Mouse (Mus musculus): ENCODE data around the gene Syne4. TPM values are rescaled to one million over a fixed set of nuclear protein-coding genes. Genes with fewer than 3 reads are reported as not detected.

Gene Syne4
- total RNA-seq, 2 experiments from 2014 or later, result 10.5 to 10.9 TPM

GRCm38 (mm10) chr7:30295103-30295502, 19.5 kb upstream of the Syne4 start:
- peak in 1 of 2 experiments; percentile 53 for DNase-seq (ENCODE audit: low spot score in 2 of 2)

DNA sequence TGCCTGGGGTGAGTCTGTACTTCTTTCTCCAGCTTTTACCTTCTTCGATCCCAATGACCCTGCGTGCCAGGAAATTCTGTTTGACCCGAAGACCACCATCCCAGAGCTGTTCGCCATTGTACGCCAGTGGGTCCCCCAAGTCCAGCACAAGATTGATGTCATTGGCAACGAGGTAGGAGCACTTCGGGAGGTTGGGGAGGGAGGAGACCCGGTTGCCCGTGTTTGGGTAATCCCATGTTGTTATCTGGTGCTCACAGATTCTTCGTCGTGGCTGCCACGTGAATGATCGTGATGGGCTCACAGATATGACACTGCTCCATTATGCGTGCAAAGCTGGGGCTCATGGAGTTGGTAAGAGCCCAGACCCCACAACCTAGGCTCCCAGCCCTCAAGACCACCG, 17.8 kb upstream of the Syne4 start:
- no peak for DNase-seq (ENCODE audit: low spot score in 2 of 2)

DNA sequence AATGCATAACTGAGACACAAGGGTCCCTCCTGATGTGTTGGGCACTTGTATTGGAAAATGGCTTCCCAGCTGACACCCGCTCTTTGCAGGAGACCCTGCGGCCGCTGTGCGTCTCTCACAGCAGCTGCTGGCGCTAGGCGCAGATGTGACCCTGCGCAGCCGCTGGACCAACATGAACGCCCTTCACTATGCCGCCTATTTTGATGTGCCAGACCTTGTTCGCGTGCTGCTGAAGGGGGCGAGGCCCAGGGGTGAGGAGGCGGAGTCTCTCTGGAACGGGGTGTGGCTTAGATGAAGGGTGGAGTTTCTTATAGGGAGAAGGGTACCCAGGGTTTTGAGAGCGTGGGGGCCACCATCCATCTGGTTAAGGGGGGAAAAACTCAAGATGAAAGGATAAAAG, 17.3 kb upstream of the Syne4 start:
- no peak for DNase-seq (ENCODE audit: low spot score in 2 of 2)

- no peak for DNase-seq (ENCODE audit: low spot score in 2 of 2)
These were observed 13.7 kb upstream of the Syne4 start for GRCm38 (mm10) chr7:30300914-30301313.

GRCm38 (mm10) chr7:30306083-30306779, 8.4 kb upstream of the Syne4 start:
- DNase-seq (ENCODE audit: low spot score in 2 of 2), result no peak

DNA sequence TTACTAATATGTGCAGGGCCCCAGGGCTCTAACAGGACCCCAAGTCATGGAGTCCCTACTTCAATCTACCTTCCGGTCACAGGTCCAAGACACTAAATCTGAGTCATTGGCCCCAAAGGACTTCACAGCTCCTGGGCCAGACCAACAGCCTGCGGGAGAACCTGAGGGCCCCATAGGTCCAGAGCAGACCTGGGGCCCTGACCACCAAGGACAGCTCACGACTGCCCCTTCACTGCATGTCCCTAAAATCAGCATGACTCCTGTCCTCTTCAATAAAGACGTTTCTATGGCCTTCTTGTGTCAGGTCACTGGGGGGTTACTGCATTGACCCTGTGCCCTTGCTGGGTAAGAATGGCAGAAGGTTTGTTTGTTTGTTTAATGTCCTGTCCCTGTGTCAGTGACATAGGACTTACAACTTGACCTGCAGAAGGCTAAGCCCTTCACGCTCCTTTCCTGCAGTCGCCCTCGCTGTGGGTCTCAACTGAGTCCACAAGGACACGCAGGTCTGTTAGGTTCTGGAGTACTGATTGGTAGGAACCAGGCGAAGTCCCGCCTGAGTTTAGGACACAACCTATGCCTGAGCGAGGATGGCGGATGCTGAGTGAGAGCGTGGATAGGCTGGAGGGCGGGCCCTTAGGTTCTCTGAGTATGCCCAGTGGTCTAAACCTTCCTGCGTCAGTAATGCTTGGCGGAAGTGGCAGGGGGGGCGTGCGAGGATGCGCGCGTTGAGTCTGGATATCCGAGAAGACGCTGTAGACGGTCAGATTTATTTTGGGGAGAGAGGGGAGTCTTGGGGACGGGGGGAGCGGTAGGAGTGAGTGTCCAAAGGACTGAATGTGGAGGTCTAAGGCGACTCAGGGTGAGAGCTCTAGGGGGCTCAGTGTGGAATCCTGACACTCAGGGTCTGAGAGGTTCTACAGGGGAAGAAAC, 6.3 kb upstream of the Syne4 start, which contains the start of gene Alkbh6:
Gene Alkbh6 (plus strand): TSS at position 642 of the 930 bp plus-strand sequence.
- DNase-seq (ENCODE audit: low spot score in 2 of 2), result peak; percentile 96 to 97

DNA sequence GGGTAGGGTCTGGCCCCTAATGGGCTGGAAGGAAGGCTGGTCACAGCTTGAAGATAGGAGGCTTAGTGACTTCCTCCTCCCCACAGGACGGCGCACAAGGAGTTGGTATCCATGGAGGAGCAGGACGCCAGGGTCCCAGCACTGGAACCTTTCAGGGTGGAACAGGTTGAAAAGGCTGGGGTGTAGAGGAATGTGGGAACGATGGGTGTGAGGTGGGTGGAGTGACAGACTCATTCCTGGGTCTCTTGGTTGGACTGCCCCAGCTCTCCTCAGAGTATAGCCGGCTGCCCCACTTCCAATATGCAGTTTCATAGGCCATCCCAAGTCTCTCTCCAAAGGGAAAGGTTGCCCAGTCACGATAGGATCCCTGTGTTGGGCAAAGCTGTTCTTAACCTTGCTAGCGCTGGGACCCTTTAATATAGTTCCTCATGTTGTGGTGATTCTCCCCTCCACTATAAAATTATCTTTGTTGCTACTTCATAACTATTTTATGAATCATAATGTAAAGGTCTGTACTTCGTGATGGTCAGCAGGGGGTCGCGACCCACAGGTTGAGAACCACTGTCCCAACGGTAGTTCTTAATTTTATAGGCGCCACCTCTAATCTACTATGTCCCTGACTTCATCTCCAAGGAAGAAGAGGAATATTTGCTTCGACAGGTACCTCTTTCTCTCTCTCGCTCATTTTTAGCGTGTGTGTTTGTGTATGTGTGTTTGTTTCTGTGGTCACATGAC, 5.0 kb upstream of the Syne4 start:
- no peak for DNase-seq (ENCODE audit: low spot score in 2 of 2)

DNA sequence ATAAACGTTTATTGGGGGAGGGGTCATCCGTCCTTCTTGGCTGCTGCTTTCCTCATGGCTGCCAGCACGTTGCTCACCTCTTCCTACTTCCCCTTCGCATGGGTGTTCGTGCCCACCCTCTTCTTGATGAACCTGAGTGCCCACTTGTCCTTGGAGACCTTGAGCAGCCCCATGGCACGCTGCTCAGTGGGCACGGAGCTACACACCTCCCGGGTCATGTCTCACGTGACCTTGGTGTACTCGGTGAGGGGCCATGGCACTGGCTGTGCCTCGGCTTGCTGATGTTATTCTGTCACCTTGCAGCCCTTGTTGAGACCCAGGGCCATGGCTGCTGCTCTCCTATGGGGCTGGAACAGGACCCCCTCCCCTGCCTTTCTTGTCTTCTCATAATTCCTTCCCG, 4.5 kb upstream of the Syne4 start:
- DNase-seq (ENCODE audit: low spot score in 2 of 2), result no peak

GRCm38 (mm10) chr7:30313666-30314320, 814 bp upstream of the Syne4 start:
- DNase-seq (ENCODE audit: low spot score in 2 of 2), result no peak

GRCm38 (mm10) chr7:30315559-30316529, 1.2 kb downstream of the Syne4 start:
- no peak for DNase-seq (ENCODE audit: low spot score in 2 of 2)

DNA sequence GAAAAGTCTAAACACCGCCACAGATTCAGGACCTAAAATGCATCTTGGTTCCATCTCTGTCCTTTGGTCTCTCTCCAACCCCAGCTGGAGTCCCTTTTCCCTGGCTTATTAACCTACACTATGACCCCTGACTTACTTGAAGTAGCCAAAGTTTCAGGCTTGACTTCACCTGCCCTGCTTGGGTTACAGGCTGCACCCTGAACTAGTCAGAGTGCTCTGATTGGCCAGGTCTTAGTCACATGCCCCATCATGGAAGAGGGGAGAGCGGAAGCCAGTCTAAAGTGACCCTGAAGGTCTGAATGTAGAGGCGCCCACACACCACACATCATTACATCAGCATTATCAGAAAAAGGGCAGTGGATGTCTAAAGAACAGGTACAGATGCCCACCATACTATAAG, 3.5 kb downstream of the Syne4 start:
- DNase-seq (ENCODE audit: low spot score in 2 of 2), result no peak

DNA sequence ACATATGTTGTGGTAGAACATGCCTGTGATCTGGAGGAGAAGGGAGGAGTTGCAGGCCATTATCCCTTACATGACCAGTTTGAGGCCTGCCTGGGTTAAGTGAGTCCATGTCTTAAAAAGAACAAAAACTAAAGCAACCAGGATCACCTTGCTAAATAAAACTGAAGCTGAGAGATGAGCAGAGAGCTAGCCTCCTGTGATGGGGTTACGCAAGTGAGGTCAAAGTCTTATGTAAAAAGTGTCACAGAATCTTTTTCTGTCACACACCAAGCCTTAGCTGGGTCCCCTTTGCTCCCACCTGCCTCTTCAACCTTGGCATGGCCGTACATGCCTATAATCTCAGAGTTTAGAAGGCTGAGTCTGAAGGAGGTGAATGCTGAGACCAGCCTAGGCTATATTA, 6.3 kb downstream of the Syne4 start:
- no peak for DNase-seq (ENCODE audit: low spot score in 2 of 2)

GRCm38 (mm10) chr7:30321539-30322284, 7.1 kb downstream of the Syne4 start, which contains the start of gene E130208F15Rik:
Gene E130208F15Rik, plus strand, starts transcription at chr7:30321740.
- DNase-seq (ENCODE audit: low spot score in 2 of 2), result peak; percentile 50 to 76

DNA sequence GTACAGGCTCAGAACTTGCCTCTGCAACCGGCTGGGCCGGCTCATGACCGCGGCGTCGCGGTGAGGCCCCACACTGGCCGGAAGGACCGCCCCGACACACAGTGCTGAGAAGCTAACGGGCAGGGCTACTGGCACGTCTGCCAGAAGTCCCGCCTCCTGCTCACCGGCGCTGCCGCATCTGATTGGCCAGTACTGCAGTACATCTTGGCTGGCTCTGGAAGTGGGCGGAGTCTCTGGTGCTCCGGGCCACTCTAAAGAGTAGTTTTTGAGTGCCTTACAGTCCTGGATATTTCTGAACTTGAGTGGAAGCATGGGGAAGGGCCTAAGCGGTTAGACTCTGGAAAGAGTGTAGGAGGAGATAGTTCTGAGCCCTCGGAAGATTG, 7.7 kb downstream of the Syne4 start:
- DNase-seq (ENCODE audit: low spot score in 2 of 2), result peak; percentile 94 to 98

DNA sequence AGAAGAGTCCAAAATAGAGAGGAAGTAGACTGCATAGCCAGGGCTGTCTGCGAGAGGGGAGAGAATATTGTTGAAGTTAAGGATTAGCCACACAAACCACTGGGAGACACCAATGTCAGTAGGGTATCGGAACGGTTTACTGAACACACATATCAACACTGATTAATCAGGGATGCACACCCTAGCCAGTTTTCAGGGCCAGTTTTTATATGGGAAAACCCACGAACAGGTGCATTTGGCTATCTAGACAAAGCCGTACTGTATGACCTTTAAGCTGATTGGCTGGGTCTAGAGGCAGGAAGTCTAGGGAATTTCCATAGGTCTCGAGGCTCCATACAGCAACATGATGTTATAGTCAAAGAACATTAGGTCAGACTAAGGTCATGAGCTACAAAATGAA, 8.3 kb downstream of the Syne4 start:
- DNase-seq (ENCODE audit: low spot score in 2 of 2), result no peak

DNA sequence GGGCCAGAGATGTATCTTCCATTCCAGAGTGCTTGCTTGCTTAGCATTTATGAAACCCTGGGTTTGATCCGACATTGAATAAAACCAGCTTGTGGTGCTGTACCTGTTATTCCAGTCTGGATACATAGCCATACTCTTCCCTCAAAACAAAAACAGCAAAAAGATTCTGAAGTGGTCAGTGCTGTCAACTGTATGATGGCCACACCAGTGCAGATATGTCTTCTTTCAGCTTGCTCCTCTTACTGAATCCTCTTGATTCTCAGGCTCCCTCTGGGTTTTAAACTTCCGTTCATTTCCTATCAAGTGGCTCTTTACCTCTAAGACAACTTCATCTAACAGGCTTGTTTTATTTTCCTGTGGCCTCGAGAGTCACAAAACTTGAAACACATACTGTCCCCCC, 9.2 kb downstream of the Syne4 start, which contains the start of gene Sdhaf1:
Gene Sdhaf1 (minus strand): TSS at position 101 of the 400 bp plus-strand sequence.
- no peak for DNase-seq (ENCODE audit: low spot score in 2 of 2)

DNA sequence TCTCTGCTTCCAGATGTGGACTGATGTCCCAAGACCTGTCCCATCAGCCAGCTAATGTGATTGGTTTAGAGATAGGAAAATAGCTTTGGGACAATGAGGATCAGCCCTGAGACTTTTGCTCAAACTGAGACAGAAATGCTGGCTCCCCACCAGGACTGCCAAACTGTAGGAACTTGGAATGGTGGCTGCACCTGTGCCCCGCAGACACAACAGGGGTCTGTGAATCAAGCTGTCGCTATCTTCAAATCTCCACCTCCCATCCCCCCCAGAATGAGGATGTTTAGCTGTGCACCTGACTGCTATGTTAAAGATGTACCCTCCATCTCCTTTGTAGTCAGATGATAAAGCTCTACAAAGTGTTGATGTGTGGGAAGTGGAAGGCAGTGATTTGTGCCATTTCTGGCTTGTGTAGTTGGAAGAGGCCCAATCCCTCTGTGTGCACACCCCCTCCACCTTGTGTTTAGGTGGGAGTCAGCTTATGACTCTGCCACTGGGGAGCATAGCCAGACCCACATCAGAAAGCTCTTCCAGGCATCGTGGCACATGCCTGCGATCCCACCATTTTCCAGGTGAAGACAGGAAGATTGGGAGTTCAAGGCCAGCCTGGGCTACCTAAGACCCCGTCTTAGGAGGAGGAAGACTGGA, 9.8 kb downstream of the Syne4 start:
- peak; percentile 64 to 79 for DNase-seq (ENCODE audit: low spot score in 2 of 2)

DNA sequence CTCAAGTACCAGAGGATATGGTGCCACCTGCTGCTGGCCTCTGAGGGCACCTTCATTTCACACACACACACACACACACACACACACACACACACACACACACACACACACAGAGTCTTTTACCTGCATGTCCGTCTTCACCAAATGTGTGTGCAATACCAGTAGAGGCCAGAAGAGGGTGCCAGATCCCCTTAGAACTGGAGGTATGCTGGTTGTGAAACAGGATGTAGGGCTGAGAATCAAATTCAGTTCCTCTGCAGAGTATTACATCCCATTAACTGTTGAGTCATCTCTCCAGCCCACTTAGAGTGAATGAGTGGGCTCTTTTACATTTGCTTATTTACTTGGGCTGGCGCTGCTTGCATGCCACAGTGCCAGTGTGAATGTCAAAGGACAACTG, 10.8 kb downstream of the Syne4 start:
- DNase-seq (ENCODE audit: low spot score in 2 of 2), result no peak

DNA sequence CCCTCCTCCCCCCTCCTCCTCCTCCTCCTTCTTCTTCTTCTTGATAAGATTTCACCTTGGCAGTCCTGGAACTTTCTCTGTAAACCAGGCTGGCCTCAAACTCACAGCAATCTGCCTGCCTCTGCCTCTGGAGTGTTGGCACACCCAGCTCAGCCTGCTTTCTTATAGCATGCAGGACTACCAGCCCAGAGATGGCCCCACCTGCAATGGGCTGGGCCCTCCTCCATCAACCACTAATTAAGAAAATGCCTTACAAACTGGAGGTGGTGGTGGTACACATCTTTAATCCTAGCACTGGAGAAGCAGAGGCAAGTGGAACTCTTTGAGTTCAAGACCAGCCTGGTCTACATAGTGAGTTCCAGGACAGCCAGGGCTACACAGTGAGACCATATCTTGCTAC, 11.8 kb downstream of the Syne4 start:
- no peak for DNase-seq (ENCODE audit: low spot score in 2 of 2)
